Mouse (Mus musculus): Measurements from ENCODE around the gene Gtf2h1.

Gtf2h1 gene

DNA sequence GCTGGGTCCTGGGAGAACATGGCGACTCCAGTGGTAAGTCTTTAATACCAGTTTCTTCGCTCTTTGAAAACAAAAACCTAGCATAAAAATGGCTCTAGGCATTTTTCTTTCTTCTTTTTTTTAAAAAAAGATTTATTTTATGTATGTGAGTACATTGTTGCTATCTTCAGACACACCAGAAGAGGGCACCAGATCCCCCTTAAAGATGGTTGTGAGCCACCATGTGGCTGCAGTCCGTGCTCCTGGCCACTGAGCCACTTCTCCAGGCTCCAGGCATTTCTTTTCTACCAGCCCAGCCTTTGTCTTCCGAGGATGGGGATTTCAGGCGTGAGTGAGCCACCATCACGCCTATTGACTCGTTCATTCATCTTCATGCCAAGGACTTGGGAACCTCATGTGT lies 55.1 kb downstream of the Gtf2h1 start:
- no peak for DNase-seq (ENCODE audit: low spot score)

DNA sequence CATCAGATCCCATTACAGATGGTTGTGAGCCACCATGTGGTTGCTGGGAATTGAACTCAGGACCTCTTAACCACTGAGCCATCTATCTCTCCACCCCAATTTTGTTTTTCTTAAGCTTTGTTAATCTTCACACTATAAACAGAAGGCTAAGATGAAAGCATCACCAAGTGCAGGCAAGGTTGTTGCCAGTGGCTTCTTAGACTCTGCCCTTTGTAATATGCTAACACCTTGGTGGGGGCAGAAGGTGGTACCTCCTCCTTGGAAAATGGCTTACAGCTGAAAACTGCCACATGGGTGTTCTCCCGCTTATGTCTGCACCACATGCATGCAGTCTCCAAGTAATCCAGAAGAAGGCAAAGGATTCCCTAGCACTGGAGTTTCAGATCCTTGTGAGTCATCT lies 56.8 kb downstream of the Gtf2h1 start:
- no peak for DNase-seq (ENCODE audit: low spot score)

DNA sequence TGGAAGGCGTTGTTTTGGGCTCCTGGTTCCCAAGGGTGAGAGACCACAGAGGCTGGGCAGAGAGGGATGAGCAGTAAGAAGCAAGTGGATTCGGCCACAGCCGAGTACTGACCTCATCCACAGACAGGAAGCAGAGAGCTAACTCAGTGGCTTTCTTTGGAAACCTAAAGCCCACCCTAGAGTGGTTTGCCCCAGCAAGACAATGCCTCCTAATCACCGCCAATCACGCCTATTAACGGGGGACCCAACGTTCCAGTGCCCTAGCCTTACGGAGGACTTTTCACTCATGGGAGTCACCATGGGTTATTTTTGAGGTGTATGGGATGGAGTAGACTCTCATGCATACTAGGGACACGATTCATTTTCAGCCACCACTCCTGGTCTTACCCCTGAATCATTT lies 57.5 kb downstream of the Gtf2h1 start:
- no peak for DNase-seq (ENCODE audit: low spot score)

DNA sequence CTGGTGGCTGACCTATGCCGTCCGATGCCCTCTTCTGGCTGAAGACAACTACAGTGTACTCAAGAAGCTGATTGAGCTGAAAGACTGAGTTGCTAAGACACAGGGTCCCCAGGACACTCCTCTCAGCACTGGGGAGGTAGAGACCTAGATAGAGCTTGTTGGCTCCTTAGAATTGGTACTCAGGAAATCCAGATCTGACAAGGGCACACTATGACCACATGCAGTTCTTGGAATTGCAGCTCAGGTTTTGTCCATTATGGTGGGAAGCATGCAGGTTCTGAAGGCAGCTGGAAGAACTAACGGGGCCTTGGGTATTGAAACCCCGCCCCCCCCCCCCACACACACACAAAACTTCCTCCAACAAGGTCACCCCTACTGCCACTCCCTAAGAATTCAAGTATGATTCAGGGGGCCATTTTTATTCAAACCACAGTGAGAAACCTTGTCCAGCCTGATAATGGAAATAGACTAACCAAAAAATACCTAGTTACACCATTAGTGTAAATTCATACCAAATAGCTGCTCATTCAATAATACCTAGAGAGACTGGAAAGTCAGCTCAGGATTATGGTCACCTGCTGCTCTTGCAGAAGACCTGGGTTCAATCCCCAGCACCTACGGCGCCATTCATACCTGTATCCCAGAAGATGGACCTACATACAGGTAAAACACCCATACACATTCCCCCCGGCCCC lies 60.1 kb downstream of the Gtf2h1 start:
- DNase-seq (ENCODE audit: low spot score): no peak

DNA sequence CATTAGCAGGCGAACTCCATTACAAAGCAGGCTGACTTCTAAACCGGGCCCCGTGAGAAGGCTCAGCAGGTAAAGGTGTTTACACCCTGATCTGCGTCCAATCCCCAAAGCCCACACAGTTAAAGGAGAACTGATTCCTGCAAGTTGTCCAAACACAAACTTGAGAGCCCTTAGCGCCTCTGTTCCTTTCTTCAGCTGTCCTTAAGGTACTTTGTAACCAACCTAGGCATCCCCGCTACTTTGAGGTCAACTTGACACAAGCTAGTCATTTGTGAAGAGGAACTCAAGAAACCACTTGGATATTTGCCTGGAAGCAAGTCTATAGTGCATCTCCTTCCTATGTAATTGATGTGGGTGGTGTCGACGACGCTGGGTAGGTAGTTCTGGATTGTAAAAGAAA lies 61.5 kb downstream of the Gtf2h1 start:
- peak; percentile 33 for DNase-seq (ENCODE audit: low spot score)

DNA sequence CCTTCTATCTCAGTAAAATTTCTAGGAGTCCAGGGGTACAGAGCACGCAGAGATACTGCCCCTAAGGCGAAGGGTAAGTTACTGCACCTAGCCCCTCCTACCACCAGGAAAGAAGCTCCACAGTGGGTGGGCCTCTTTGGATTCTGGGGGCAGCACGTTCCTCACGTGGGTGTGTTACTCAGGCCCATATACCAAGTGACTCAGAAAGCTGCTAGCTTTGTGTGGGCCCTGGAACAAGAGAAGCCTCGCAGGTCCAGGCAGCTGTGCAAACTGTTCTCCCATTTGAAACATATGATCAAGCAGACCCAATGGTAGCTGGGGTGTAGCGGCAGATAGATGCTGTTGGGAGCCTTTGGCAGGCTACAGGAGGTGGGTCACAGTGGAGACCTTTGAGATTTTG lies 63.1 kb downstream of the Gtf2h1 start:
- DNase-seq (ENCODE audit: low spot score): no peak

DNA sequence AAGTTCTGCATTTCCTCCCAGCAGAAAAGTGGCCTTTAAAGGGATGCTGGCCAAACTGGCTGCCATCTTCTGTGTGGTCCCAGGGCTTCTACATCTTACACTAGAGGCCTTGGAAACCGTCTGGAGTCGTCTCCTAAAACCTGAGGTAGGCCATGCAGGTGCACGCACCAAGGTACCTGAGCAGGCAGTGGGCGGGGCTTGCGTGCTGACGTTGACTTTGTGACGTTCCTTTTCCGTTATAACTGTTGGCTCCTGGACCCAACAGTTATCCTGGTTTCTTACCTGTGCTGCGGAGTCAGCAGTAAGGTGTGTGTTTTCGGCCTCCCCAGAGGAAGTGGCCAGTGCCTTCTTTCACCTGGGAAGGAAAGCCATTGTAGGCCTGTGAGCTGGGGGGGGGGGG lies 65.1 kb downstream of the Gtf2h1 start, which contains the start of gene Ldhc:
Gene Ldhc (plus strand): TSS at position 208 of the 400 bp plus-strand sequence.
- no peak for DNase-seq (ENCODE audit: low spot score)

DNA sequence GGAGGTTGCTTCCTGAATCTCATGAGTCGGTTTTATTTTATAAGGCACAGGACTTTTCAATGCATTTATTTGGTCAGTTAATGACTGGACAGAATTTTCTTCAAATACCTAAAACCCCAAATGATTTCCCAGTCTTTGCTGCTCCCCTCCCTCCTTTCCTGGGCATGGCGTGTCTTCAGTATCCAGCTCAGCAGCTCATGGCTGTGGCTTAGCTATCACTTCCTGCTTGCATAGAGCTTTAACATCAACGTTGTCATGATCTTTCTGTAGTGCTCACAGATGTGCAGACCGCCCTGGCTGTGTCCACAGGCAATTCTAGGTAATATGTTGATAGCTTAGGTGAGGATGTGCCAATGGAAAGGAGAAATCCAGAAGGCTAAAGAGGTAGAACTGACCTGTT lies 76.1 kb downstream of the Gtf2h1 start:
- DNase-seq (ENCODE audit: low spot score): no peak
